Mouse (Mus musculus) brain, embryonic 18.5 days (tissue): ENCODE data around the gene Rab1b.
A peak's percentile ranks its signal among the peaks of the same experiment; 100 is the strongest.
"Not testable (repeated sequence)": the region's sequence is repeated elsewhere in the genome, so short reads cannot be mapped to it uniquely, and the experiment has no call there.

Source experiments
- DNase-seq: peaks from one replicate; pipeline ENCODE4 v3.0.0-alpha.2; 2012; ENCODE audit warnings: low read depth, low spot score

Rab1b gene

DNA sequence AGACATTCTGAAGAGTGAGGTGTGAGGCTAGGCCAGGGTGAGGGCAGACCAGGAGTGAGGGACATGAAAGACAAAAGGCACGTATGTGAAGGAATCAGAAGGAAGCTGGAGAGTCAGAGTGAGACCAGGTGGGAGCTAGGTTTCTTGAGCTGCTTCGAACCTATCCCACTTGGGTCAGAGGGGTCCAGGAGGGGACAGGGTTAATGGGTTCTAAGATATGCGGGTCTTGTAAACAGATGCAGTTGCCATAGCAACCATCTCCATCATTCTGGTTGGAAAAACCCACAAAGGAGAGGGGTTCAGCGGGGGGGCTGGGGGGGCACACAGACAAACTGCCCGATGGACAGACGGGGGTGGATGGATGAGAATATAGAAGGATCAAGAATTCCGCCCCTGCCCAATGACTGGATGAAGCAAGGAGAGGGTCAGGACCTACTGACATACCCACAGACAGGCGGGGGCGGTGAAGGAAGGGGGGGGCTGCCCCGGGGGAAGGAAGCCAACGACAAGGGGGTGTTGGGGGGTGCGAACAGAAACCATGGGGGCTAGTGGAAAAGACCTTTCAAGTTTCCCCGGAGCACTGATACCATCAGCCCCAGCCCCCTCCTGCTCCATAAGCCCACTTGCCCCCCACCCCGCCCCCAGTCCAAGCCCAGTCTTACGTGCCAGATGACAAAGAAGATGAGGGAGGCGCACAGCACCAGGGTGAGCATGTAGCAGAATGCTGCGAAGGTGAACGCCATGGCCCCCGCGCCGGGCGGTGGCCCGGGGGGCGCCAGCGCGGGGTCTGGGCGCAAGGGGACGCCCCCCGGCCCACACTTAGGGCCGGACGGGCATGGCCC is 9.1 kb downstream of the Rab1b start:
- no peak for DNase-seq

GRCm38 (mm10) chr19:5095887-5096474 is 10.9 kb downstream of the Rab1b start:
- DNase-seq = no peak

- no peak for DNase-seq
Observed at GRCm38 (mm10) chr19:5094746-5095417, 12.0 kb downstream of the Rab1b start.

- DNase-seq = peak; percentile 82
Observed at GRCm38 (mm10) chr19:5094243-5094632, 12.6 kb downstream of the Rab1b start.

GRCm38 (mm10) chr19:5093481-5094242 is 13.2 kb downstream of the Rab1b start:
- no peak for DNase-seq

DNA sequence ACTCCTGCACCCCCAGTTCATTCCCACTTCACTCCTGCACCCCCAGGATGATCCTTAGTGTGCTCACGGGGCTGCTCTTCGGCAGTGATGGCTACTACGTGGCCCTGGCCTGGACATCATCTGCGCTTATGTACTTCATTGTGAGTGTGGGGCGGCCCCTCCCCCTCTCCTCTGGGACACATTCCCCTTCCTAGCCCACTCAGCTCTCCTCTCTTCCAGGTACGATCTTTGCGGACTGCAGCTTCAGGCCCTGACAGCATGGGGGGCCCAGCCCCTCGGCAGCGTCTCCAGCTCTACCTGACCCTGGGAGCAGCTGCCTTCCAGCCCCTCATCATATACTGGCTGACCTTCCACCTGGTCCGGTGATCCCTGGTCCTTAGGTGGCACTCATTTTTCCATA is 14.8 kb downstream of the Rab1b start:
- DNase-seq = no peak

DNA sequence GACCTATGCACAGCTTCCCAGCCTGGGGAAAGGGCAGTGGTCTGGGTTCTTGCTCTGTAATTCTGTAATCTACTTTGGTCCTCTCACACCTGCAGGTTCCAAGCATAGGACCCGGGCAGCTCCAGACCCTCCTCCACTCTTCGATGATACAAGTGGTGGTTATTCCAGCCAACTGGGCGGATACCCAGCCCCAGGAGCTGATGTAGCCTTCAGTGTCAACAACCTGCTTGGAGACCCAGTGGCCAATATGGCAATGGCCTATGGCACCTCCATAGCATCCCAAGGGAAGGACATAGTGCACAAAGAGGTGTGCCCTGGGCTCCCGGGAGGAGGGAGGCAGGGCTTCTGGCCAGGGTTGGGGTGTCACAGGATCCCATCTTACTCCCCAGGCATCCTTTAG is 17.5 kb downstream of the Rab1b start:
- no peak for DNase-seq

DNA sequence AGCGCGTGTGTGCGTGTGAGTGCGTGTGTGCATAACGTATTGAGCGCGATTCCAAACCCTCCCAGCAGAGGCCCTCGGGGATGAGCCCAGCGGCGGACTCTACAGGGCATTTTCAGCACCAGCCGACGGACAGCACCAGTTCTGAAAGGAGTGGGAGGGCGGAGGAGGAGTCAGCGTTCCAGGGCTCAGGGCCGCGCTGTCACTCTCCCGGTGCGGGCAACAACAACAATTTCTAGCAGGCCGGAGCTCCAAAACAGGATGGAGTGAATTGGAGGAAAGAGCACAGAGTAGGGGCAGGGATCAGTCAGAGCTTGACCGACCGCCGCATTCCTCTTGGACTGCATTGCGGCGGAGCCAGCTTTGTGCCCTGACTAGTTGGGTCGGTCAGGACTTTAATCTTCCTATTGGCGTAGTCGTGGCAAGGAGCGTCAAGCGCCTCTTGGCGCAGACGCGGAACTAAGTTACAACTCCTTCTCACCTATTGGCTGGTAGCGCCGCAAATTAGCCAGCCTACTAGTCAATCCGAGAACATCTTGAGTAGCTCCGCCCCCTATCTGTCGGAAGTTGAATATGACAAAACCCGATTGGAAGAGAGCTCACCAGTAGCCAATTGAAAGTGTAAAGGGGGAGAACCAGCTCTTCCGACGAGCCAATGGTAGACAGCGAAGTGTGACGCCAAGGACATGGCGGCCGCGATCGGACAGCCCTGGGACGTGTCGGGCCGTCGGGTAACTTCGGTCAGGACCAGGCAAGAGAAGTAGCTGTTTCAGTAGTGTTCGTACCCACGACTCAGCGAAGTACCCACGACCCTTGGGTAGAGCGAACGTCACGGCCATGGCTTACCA is 18.8 kb downstream of the Rab1b start, which contains the start of gene Yif1a:
Gene Yif1a (plus strand): TSS at position 655 of the 845 bp plus-strand sequence.
- peak; percentile 98 for DNase-seq

DNA sequence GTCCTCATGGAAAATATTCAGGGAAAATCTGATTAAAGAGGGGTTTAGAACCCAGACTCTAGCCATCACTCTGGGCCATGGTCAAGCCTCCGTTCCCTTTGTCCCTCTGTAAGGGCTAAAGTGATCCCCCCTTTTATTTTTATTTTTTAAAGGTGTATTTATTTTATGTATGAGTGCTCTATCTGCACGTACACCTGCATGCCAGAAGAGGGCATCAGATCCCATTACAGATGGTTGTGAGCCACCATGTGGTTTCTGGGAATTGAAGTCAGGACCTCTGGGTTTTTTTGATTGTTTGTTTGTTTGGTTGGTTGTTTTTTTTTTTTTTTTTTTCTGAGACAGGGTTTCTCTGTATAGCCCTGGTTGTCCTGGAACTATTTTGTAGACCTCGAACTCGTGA is 20.3 kb downstream of the Rab1b start:
- DNase-seq = not testable (repeated sequence)

DNA sequence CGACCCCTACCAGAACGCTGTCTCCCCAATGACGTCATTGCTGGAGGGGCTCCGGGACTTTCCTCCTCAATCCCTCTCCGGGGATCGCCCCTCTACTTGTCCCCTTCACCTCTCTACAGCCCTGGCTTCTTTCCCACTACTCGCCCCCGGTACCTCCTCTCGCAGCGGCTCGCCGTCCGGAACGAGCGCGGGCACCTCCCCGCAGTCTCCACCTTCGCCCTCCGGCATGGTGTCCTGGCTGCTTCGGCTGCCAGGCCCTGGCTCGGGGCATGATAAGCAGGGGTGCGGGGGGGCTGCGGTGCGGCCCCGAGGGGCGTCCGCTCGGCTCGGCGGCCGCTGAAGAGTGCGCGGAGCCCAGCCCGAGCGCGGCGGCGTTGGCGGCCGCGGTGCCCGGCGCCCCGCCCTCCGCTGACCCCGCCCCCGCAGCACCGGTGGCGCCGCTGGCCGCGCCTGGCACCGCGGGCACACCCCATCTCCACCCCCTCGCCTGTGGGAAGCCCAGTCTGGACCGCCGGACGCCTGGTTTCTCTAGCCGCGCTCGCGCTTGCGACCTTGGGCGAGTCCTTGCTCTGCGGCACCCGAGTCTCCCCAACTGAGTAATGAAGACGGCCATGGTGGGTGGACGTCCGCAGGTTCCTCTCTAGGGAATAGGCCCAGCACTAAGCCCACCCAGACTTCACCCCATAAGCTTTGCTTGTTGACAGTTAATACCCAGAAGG is 21.6 kb downstream of the Rab1b start, which contains the start of gene Tmem151a:
Gene Tmem151a (minus strand): TSS at position 387 of the 719 bp plus-strand sequence.
- DNase-seq = no peak

GRCm38 (mm10) chr19:5084834-5085144 is 22.1 kb downstream of the Rab1b start:
- no peak for DNase-seq

DNA sequence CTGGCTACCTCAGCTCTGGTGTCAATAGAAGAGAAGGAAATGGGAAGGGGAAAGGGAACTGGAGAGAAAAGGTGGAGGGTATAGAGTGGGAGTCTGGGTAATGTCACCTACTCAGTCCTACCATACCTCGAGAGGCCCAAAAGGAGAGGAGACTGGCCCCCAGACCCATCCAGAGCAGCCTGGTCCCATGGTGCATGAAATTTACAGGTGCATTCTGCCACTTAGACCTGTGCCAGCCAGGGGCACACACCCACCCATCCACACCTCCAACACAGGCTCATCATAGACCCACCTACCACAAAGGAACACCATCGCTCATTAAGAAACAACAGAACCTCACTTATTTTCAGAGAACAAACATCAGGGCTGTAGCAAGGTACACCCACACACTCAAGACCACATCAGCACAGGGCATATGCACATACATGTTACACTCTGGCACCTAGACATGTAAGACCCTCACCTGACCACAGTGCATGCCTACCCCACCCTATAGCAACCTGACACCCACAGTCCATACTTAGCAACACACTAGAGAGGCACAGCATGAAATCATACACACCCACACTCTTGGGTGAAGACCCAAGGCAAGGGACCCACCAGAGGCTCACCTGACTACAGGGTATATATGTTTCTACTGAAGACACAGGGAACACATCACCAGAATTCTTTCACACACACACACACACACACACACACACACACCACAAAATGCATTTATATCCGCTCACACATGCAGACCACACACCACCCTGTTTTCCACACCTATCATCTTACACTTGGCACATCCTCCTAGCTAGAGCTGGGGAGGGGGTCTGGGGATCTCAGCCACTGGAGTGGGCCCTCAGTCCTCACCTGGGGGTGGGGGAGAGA is 22.7 kb downstream of the Rab1b start:
- DNase-seq = no peak

DNA sequence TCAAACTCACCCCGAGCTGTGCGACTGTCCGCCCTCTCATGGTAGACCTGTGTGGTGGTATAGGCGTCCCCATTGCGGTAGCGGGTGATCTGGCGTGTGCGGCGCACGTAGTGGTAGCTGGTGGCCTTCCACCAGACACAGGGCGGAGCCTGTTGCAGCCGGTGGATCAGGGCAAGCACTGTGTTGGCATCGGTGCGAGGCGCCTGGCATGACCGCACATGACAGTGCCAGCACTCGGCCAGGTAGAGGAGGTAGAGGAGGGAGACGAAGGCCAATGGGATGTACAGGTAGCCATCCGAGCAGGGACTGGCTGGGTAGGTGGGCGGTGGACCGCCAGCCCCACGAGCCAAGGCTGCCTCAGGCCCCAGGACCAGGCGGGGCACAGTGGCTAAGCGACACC is 24.3 kb downstream of the Rab1b start:
- DNase-seq = no peak

- no peak for DNase-seq
Observed at GRCm38 (mm10) chr19:5082005-5082404, 24.9 kb downstream of the Rab1b start.

DNA sequence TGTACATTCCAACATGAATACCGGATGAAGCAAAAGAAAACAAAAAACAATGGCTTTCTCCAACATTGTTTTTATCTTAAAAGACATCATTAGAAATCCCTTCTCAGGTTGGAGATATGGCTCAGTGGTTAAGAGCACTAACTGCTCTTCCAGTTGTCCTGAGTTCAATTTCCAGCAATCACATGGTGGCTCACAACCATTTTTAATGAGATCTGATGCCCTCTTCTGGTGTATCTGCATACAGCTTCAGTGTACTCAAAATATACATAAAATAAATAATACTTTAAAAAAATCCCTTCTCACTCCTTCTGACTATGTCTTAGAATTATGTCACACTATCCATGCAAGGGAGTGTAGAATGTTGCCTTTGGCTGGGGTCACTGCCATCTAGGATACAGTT is 27.6 kb downstream of the Rab1b start:
- no peak for DNase-seq

GRCm38 (mm10) chr19:5073518-5073917 is 33.4 kb downstream of the Rab1b start:
- DNase-seq = no peak

DNA sequence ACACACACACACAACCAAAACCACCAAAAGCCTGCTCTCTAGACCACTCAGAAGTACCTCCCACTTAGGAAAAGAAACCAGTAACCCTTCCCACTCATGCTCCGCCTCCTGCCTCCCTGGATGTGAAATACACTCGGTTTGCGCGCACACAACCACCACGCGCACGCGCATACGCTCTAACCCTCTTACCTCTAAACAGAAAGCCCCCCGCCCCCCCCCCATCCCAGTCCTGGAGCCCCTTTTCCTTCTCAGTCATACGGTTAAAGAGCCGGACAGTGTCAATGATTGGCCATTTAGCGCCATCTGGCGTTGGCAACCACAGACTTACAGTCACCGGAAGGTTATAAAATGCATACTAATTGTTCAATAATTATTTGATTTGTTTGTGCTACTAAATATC is 33.8 kb downstream of the Rab1b start:
- no peak for DNase-seq

DNA sequence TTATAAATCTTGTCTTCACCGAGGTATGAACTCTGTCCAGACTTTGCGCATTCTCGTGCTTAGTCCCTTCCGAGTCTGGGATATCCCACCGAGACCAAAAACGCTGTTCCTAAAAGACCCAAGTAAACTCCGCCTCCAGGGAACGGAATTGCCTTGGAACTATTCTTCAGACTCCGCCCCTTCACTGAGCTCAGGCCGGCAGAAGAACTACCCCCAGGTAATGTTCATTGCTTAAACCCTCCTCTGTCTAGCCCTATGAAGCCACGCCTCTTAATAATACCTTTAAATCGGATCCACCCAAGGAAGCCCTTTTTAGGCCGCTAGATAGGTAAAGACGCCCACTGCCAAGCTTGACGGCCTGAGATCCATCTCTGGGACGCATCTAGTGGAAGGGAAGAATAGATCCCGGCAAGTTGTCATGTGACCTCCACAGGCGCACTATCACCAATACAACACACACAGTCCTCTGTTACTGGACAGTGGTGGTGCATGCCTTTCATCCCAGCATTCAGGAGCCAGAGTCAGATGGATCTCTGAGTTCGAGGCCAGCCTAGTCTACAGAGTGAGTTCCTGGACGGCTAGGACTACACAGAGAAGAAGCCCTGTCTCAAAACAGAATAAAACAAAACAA is 34.4 kb downstream of the Rab1b start:
- DNase-seq = no peak
